Mouse (Mus musculus) C2C12 (cell line): ENCODE data around the gene Oxct2b. TPM values are rescaled to one million over a fixed set of nuclear protein-coding genes. Genes with fewer than 3 reads are reported as not detected.

Experiments
- H3K27me3 ChIP-seq: one replicate; pipeline ENCODE4 v1.6.1; 2011; ENCODE audit not compliant: control insufficient read depth, insufficient read depth, insufficient read length
- H3K36me3 ChIP-seq: one replicate; pipeline ENCODE4 v1.6.1; 2011; ENCODE audit not compliant: control insufficient read depth, insufficient read depth
- H3K4me3 ChIP-seq: one replicate; pipeline ENCODE4 v1.5.1; 2011; ENCODE audit warnings: mild to moderate bottlenecking, control low read depth; ENCODE audit not compliant: poor library complexity, insufficient read depth, severe bottlenecking
- H3K79me2 ChIP-seq: one replicate; pipeline ENCODE4 v1.6.1; 2011; ENCODE audit not compliant: control insufficient read depth, insufficient read depth
- H3K79me3 ChIP-seq: one replicate; pipeline ENCODE4 v1.6.1; 2011; ENCODE audit warnings: low read depth, control low read depth
- H3ac ChIP-seq: one replicate; pipeline ENCODE3; 2011; ENCODE audit warnings: low read depth; ENCODE audit not compliant: control insufficient read depth, insufficient read length
- CEBPB ChIP-seq: IDR thresholded peaks from one replicate; pipeline ENCODE4 v1.6.1; 2011; ENCODE audit warnings: low read depth, mild to moderate bottlenecking, control low read depth, moderate library complexity
- CTCF ChIP-seq: IDR thresholded peaks from one replicate; pipeline ENCODE4 v1.5.1; 2011; ENCODE audit not compliant: control insufficient read depth, insufficient read depth, insufficient read length
- FOSL1 ChIP-seq: IDR thresholded peaks from one replicate; pipeline ENCODE4 v1.8.0; 2011; ENCODE audit warnings: mild to moderate bottlenecking, low read length; ENCODE audit not compliant: poor library complexity, insufficient read depth, severe bottlenecking
- MAX ChIP-seq: IDR thresholded peaks from one replicate; pipeline ENCODE4 v1.6.1; 2011; ENCODE audit warnings: mild to moderate bottlenecking, control low read depth
- MYOD1 ChIP-seq: IDR thresholded peaks from one replicate; pipeline ENCODE4 v1.6.1; 2011; ENCODE audit warnings: low read depth; ENCODE audit not compliant: control insufficient read depth, insufficient read length
- MYOG ChIP-seq: IDR thresholded peaks from one replicate; pipeline ENCODE4 v1.6.1; 2011; ENCODE audit not compliant: control insufficient read depth, insufficient read length; ENCODE audit errors: extremely low read depth
- USF1 ChIP-seq: IDR thresholded peaks from one replicate; pipeline ENCODE4 v1.6.1; 2011; ENCODE audit warnings: low read depth, mild to moderate bottlenecking, control low read depth, moderate library complexity
- polyA plus RNA-seq: library from polyadenylated mRNA; unstranded; fragments of >200 nt; fragmentation: generic; extraction: Trizol; gene quantifications from one replicate; pipeline ENCODE4 v1.2.1, GENCODE M21; 2012; ENCODE audit warnings: missing spikeins

The Oxct2b gene
- polyA plus RNA-seq, 1 experiment: not detected

- Histone ChIP-seq H3K27me3 (peaks cover 29% of the 10 kb centered on the region), H3K36me3 (no peaks in the 10 kb centered on the region), H3ac (no peak overlapping the region), H3K4me3 (no peak overlapping the region), H3K79me2 (no peaks in the 10 kb centered on the region), H3K79me3 (no peaks in the 10 kb centered on the region)
- TF ChIP-seq MYOD1: no peak
- TF ChIP-seq MAX: no peak
- TF ChIP-seq CEBPB: no peak
- TF ChIP-seq USF1: no peak
- TF ChIP-seq FOSL1: no peak
- no peak for TF ChIP-seq CTCF
- no peak for TF ChIP-seq MYOG
Measured at GRCm38 (mm10) chr4:123164157-123164556, 48.1 kb downstream of the Oxct2b start.

Other genes with a start within 250 kb of the Oxct2b start
- 384 TPM for gene Cap1, start 230.2 kb upstream of the Oxct2b start, polyA plus RNA-seq
- 8.9 TPM for gene Mfsd2a, start 155.1 kb upstream of the Oxct2b start, polyA plus RNA-seq
- gene Mycl, start 120.6 kb upstream of the Oxct2b start, polyA plus RNA-seq: 11.5 TPM
- gene Trit1, start 99.7 kb upstream of the Oxct2b start, polyA plus RNA-seq: 6.3 TPM
- gene Bmp8b, start 11.1 kb upstream of the Oxct2b start, polyA plus RNA-seq: not detected
- 86.2 TPM for gene Ppie, start 23.7 kb downstream of the Oxct2b start, polyA plus RNA-seq
- gene Hpcal4, start 67.0 kb downstream of the Oxct2b start, polyA plus RNA-seq: not detected
- not detected for gene Nt5c1a, start 85.2 kb downstream of the Oxct2b start, polyA plus RNA-seq
- gene Heyl, start 117.3 kb downstream of the Oxct2b start, polyA plus RNA-seq: 0.61 TPM
- 175 TPM for gene Pabpc4, start 146.1 kb downstream of the Oxct2b start, polyA plus RNA-seq
- gene Oxct2a, start 207.4 kb downstream of the Oxct2b start, polyA plus RNA-seq: 0.05 TPM
- 0.14 TPM for gene Bmp8a, start 227.0 kb downstream of the Oxct2b start, polyA plus RNA-seq